In genomic region chr6:49397466-49397865, GRCm38 (mm10) we compare ENCODE assay signal across 10 mouse cellular contexts. TPM values are rescaled to one million over a fixed set of nuclear protein-coding genes. Genes with fewer than 3 reads are reported as not detected.
A peak's percentile ranks its signal among the peaks of the same experiment; 100 is the strongest.
DNase-seq lines count a peak whose midpoint lies in the region; ATAC-seq and TF ChIP-seq lines count a peak whose summit lies in the region.
"Had no signal": no experiment of that assay in that cellular context is flagged by ENCODE, and none has a peak within 500 bp of the region (broad histone marks: within the 10 kb centered on the region; RNA-seq: fewer than 3 reads in every experiment).

No protein-coding gene starts in this region.

- no peaks in the 10 kb centered on the region for H3K27me3 ChIP-seq in forebrain, embryonic 11.5 days (ENCODE audit: control insufficient read depth, insufficient read depth, low read length)
- H3K27me3 ChIP-seq in forebrain, embryonic 10.5 days (ENCODE audit: poor library complexity, severe bottlenecking), result no peaks in the 10 kb centered on the region
- H3K27me3 ChIP-seq in liver, postnatal 0 days (ENCODE audit: insufficient read depth, low read length), result no peaks in the 10 kb centered on the region
- no peaks in the 10 kb centered on the region for H3K27me3 ChIP-seq in liver, embryonic 12.5 days (replicated peaks)
- H3K27me3 ChIP-seq: limb, embryonic 12.5 days had no signal

- no peak overlapping the region for H3K4me3 ChIP-seq in forebrain, embryonic 11.5 days (ENCODE audit: low read depth, low read length)
- no peak overlapping the region for H3K4me3 ChIP-seq in forebrain, embryonic 10.5 days
- no peak overlapping the region for H3K4me3 ChIP-seq in liver, postnatal 0 days (ENCODE audit: low read depth, low read length)
- no peak overlapping the region for H3K4me3 ChIP-seq in liver, embryonic 12.5 days
- H3K4me3 ChIP-seq: limb, embryonic 12.5 days had no signal

- TF ChIP-seq EP300 in liver, postnatal 0 days (IDR thresholded peaks at IDR 0.05; ENCODE audit: low read depth), result no peak

- no peak overlapping the region for H3K4me2 ChIP-seq in forebrain, embryonic 11.5 days (ENCODE audit: low read depth, low read length, severe bottlenecking)
- H3K4me2 ChIP-seq in liver, postnatal 0 days (ENCODE audit: low read depth, low read length), result no peak overlapping the region
- H3K4me2 ChIP-seq in liver, embryonic 12.5 days, result no peak overlapping the region
- H3K4me2 ChIP-seq: limb, embryonic 12.5 days had no signal

- no peaks in the 10 kb centered on the region for H3K4me1 ChIP-seq in forebrain, embryonic 11.5 days (replicated peaks; ENCODE audit: control insufficient read depth, insufficient read depth, low read length)
- no peaks in the 10 kb centered on the region for H3K4me1 ChIP-seq in forebrain, embryonic 10.5 days
- H3K4me1 ChIP-seq in liver, postnatal 0 days (ENCODE audit: insufficient read depth), result no peaks in the 10 kb centered on the region
- no peaks in the 10 kb centered on the region for H3K4me1 ChIP-seq in liver, embryonic 12.5 days
- H3K4me1 ChIP-seq: limb, embryonic 12.5 days had no signal

- TF ChIP-seq CTCF in liver, postnatal 0 days (IDR thresholded peaks at IDR 0.05; ENCODE audit: low read depth), result peak; percentile 61

- ATAC-seq in forebrain, embryonic 11.5 days (replicated peaks; ENCODE audit: low FRiP score), result no peak
- ATAC-seq in liver, postnatal 0 days, result no peak
- ATAC-seq in liver, embryonic 12.5 days, result no peak
- peak; percentile 58; the same call in 1 of the 2 replicates for ATAC-seq in common myeloid progenitor, adult 5-6 weeks (replicated peaks; ENCODE audit: low read depth, poor library complexity, severe bottlenecking)

- no peak overlapping the region for H3K9ac ChIP-seq in forebrain, embryonic 11.5 days (ENCODE audit: low read length)
- H3K9ac ChIP-seq in liver, postnatal 0 days (replicated peaks), result no peak overlapping the region
- no peak overlapping the region for H3K9ac ChIP-seq in liver, embryonic 12.5 days
- H3K9ac ChIP-seq: limb, embryonic 12.5 days had no signal

- no peak overlapping the region for H3K27ac ChIP-seq in forebrain, embryonic 11.5 days (ENCODE audit: low read depth, low read length)
- no peak overlapping the region for H3K27ac ChIP-seq in forebrain, embryonic 10.5 days
- H3K27ac ChIP-seq in liver, postnatal 0 days (ENCODE audit: low read depth), result no peak overlapping the region
- H3K27ac ChIP-seq in liver, embryonic 12.5 days, result no peak overlapping the region
- H3K27ac ChIP-seq: limb, embryonic 12.5 days had no signal

- peak; percentile 62 for DNase-seq in forebrain, embryonic 11.5 days (ENCODE audit: low spot score)
- no peak for DNase-seq in forebrain, embryonic 10.5 days (ENCODE audit: extremely low spot score, low spot score)
- DNase-seq in liver, postnatal 0 days, result no peak
- DNase-seq in retina, embryonic 14.5 days (ENCODE audit: low spot score), result peak; percentile 60
- DNase-seq in ovary, postnatal 36 days (ENCODE audit: low spot score), result no peak
- no peak for DNase-seq in adrenal gland, adult 8-10 months
- DNase-seq: right cerebral cortex, adult 18-20 months had no signal

- H3K9me3 ChIP-seq in forebrain, embryonic 11.5 days (ENCODE audit: control insufficient read depth, low read length), result no peaks in the 10 kb centered on the region
- peaks cover 7% of the 10 kb centered on the region for H3K9me3 ChIP-seq in forebrain, embryonic 10.5 days
- H3K9me3 ChIP-seq in liver, postnatal 0 days (ENCODE audit: low read length), result no peaks in the 10 kb centered on the region
- no peaks in the 10 kb centered on the region for H3K9me3 ChIP-seq in liver, embryonic 12.5 days (replicated peaks)
- H3K9me3 ChIP-seq: limb, embryonic 12.5 days had no signal

- no peaks in the 10 kb centered on the region for H3K36me3 ChIP-seq in forebrain, embryonic 11.5 days (ENCODE audit: control insufficient read depth, insufficient read depth, low read length)
- H3K36me3 ChIP-seq in forebrain, embryonic 10.5 days (replicated peaks), result no peaks in the 10 kb centered on the region
- no peaks in the 10 kb centered on the region for H3K36me3 ChIP-seq in liver, postnatal 0 days (replicated peaks; ENCODE audit: insufficient read depth, low read length)
- H3K36me3 ChIP-seq in liver, embryonic 12.5 days, result no peaks in the 10 kb centered on the region
- H3K36me3 ChIP-seq: limb, embryonic 12.5 days had no signal

RNA-seq across cellular contexts. Expression of gene Stk31, which starts 2.1 kb away (rescaled TPM):
- 0.11 and 0.24 TPM in 2 replicates for polyA plus RNA-seq in forebrain, embryonic 11.5 days (2014; fragmentation: Nextera tagmentation; extraction: Ambion mirVana)
- polyA plus RNA-seq in forebrain, embryonic 10.5 days (2016; fragmentation: Nextera tagmentation; extraction: Ambion mirVana), result 0.05 and 0.09 TPM in 2 replicates
- polyA plus RNA-seq in liver, postnatal 0 days (2015; fragmentation: Nextera tagmentation; extraction: Ambion mirVana), result not detected in 2 replicates
- polyA plus RNA-seq in liver, embryonic 12.5 days (2016; fragmentation: Nextera tagmentation; extraction: Ambion mirVana), result not detected in 2 replicates
- not detected in 2 replicates for total RNA-seq in common myeloid progenitor, adult 5-6 weeks (2017)
- total RNA-seq in adrenal gland, adult 8-10 months (2022), result under 1 TPM; 0.18 to 0.54 (median 0.27) TPM
- polyA plus RNA-seq: limb, embryonic 12.5 days had no signal

RNA-seq across cellular contexts. Expression of gene Fam221a, which starts 29.9 kb away (rescaled TPM):
- 5.5 and 6.2 TPM in 2 replicates for polyA plus RNA-seq in forebrain, embryonic 11.5 days (2014; fragmentation: Nextera tagmentation; extraction: Ambion mirVana)
- polyA plus RNA-seq in forebrain, embryonic 10.5 days (2016; fragmentation: Nextera tagmentation; extraction: Ambion mirVana), result 3.5 and 5.8 TPM in 2 replicates
- polyA plus RNA-seq in liver, postnatal 0 days (2015; fragmentation: Nextera tagmentation; extraction: Ambion mirVana), result 2.5 and 3.6 TPM in 2 replicates
- polyA plus RNA-seq in liver, embryonic 12.5 days (2016; fragmentation: Nextera tagmentation; extraction: Ambion mirVana), result 3.3 TPM in 2 replicates
- total RNA-seq in common myeloid progenitor, adult 5-6 weeks (2017), result 3.2 and 4.0 TPM in 2 replicates
- total RNA-seq in adrenal gland, adult 8-10 months (2022), result 1 to 10 TPM; 1.4 to 3.5 (median 2.4) TPM

Comparison
In these comparisons a context has a peak if more than half of its experiments do, and no peak if none do; other contexts are left out.
1. DNase-seq: peak in forebrain, embryonic 11.5 days (single experiment) and retina, embryonic 14.5 days (single experiment); none in forebrain, embryonic 10.5 days (single experiment), liver, postnatal 0 days (single experiment), ovary, postnatal 36 days (single experiment) and adrenal gland, adult 8-10 months (single experiment).